Mouse (Mus musculus): ENCODE measurements around the gene Oaz1.

The Oaz1 gene

DNA sequence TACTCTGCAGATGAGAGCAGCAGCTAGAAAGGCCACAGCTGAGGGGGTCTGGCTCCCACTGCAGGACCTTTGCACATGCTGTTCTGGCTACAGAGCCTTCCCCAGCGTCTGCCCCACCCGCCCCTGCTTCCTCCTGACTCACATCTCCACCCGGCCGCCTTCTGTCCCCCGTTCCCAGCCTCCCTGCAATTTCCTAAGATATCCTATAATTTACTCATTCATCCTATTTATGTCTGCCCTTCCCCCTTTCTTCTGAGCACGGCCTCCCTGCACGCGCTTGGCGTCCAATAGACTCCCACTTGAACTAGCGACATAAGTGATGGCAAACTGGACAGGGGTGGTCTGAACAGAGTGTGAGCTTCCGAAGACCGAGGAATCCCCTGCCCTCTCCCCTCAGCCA lies 19.3 kb downstream of the Oaz1 start:
- peak; percentile 44 to 54 for DNase-seq (ENCODE audit: low spot score in 2 of 2)

DNA sequence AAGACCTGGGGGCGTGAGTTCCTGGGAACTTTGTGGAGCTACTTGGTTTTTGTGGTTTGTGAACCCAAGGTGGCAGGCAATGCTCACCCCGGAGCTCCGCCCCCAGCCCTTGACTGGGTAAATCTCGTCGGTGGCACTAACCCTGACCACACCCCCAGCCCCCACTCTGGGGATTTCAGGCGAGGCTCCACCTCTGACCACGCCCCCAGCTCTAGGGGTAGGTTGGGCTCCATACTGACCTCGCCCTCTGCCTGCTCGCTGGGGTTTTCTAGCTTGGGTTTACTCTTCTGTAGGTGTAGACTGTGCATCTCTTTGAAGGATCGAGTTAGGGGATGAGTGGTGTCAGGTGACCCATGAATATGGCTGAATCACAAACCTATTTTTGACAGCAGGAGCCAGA lies 22.1 kb downstream of the Oaz1 start:
- no peak for DNase-seq (ENCODE audit: low spot score in 2 of 2)

DNA sequence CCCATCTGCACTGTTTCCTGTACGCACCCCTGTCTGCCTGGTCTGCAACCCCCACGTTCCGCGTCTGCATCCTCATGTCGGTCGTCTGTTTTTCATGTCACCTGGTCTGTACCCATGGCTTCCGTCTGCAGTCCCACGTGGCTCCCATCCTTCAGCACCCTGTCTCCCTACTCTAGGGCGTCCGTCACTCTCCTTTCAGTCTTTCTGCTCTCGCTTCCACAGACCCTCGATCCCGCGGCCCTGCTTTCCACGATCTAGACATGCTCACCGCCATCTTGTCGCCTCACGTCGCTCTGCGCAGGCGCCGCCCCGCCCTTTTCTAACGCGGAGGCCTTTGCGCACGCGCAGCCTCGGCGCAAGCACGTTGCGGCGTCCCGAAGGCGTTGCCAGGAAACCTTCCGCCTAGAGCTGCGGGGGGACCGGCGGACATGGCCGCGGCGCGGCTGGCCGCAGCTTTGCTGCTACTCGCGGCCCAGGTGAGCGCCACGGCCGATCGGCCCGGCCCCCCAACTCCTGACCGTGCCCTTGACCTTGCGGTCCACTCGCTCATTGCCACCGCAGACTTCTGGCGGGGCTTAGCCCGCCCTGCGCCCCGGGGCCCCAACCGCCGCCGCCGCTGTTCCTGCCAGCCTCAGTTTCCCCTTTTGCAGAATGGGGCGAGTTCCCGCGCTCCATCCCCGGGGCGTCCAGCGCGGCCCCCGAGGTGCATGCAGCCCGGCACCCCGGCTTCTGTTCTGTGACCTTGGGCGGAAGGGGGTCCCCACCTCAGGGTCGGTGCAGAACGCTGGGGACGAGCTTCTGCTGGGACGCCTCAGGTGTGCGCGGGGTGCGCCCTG lies 28.7 kb downstream of the Oaz1 start, which contains the start of the genes Lsm7 and Sppl2b:
Gene Lsm7 (minus strand): TSS at position 297 of the 836 bp plus-strand sequence.
Gene Sppl2b (plus strand): TSS at position 363 of the 836 bp plus-strand sequence.
- DNase-seq (ENCODE audit: low spot score in 2 of 2) = peak; percentile 96 to 98

DNA sequence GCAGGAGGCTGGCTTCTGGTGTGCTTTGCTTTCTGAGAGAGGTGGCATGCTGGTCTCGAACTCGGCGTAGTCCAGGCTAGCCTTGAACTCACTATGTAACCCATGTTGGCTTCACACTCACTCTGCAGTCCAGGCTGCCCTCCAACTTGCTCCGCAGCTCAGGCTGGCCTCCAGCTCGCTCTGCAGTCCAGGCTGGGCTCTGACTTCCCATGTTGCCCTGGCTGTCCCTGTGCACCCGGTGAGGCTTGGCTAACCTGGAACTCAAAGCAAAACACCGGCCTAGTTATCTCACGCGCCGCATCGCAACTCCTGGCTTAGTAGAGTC lies 29.3 kb downstream of the Oaz1 start:
- no peak for DNase-seq (ENCODE audit: low spot score in 2 of 2)

DNA sequence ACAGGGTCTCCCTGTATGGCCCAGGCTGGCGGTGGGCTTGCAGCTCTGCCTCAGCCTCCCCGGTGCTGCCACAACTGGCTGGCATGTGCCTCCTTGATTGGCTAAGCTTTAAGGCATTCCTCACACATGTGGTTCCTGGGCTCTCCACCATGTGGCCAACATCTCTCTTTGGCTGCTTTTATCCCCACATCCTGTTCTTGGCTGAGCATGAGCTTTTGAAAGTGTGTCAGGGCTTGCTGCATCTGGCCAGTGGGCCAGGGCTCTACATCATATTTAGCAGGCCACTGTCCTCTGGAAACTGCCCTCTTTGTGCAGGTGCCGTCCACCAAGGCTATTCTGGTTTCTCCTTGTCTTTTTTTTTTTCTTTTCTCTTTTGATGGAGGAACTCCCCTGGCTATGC lies 29.8 kb downstream of the Oaz1 start:
- DNase-seq (ENCODE audit: low spot score in 2 of 2) = no peak

DNA sequence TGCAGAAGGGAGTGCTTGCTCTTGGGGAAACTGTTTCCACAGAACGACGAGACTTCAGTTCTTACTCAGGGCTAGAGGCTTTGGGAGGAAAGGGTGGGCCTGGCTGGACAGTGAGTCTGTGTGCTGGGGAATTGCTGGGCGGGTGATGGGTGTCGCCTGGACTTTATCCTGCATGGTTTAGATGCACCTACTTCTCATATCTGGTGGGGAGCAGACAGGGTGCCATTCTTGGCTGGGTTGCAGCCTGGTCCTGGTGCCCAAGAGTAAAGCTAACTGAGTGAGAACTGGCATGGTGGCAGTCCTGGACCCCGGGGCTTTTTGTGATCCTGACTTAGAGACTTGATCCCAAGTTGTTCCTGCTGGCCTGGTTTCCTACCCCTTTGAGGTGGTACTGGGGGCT lies 30.5 kb downstream of the Oaz1 start:
- no peak for DNase-seq (ENCODE audit: low spot score in 2 of 2)

DNA sequence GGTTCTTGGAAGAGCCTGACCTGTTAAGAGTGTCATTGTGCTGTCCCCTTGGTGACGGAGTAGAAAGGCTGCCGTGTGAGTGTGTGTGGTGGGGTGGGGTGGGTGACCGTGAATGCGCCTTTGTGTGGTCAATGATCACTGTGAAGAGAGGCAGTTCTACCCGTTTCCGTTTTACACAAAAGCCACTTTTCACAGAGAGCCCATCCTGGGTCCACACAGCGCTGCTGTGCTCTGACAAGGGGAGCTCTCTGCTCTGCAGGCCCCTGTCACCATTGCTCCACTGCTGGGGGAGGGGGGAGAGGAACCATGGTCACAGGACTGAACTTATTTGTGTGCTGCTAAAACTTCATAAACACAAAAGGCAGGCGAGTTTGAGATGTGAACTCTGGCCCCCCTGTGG lies 30.9 kb downstream of the Oaz1 start:
- DNase-seq (ENCODE audit: low spot score in 2 of 2) = no peak

DNA sequence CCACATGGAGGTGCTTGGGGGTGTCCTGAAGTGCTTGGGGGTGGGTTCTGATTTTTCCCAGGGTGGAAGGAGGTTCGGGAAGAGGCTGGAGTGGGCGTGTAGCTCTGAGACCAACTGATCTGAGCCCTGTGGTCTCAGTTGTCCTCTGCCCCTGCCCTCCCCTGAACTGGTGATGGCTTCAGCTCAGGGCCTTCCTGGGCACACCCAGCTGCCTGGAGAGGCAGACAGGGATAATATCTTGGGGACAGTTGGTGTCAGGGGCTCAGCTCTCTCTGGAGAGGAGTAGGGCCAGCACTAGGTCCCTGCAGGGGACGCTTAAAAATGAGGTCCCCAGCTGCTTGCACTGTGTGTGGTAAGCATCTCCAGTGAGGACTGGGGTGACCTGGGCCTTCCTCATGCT lies 31.4 kb downstream of the Oaz1 start:
- DNase-seq (ENCODE audit: low spot score in 2 of 2) = no peak

DNA sequence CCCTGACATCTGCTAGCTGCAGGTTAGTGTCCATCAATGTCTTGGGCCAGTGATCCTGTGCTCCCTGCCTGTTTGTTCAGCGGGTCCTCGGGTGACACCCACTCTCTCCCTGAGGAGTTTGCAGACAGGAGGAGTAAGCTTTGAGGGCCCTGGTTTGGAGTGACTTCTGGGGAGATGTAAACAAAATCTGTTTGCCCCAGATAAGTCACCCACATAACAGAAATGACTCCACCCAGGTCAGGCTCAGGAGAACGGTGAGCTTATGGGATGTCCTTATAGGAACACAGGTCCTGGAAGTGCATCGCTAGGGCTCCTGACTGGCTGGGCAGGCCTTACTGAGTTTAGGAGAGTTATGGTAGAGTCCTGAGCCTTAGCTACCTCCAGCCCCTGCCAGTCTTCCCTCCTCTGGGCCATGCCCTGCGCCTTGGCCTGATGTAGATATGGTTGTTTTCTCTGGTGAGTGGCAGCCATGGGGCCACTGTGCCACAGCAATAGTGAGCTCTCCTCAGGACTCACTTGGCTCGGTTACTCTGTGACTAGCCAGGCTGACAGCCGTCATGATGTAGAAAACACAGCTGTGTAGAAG lies 32.0 kb downstream of the Oaz1 start:
- no peak for DNase-seq (ENCODE audit: low spot score in 2 of 2)

DNA sequence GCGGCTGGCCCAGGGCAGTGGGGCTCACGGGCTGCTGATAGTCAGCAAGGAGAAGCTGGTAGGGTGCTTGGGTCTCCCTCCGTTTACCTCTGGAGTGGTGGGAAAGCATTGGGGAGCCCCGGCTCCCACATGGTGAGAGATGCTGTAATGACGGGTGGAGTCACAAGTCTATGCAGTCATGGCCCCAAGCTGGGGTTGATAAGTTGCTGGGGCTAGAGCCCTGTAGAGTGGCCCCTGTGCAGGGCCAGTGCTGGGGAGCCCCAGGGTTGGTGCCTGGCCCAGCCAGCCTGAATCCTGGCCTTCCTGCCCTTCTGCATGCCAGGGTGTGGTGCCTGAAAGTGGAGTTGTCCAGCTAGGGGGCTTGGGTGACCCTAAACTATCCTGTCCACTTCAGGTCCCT lies 35.8 kb downstream of the Oaz1 start:
- DNase-seq (ENCODE audit: low spot score in 2 of 2) = no peak

DNA sequence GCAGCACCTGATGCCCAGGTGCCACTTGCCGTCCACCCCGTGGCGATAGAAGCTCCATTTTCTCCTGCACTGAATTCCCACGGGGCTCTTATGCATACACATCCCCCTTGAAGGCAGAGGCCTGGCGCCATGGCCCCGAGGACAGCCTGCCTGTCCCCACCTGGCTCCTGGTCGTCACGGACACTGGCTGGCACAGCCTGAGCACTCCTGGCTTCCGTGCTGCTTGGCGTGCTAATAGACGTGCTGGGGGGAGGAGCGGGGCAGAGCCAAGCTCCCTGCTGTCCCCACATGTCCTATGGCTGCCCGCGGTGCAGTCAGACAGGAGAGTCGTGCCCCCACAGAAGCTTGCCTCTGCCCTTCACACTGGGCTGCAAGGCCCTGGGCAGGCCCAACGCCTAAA lies 38.0 kb downstream of the Oaz1 start:
- no peak for DNase-seq (ENCODE audit: low spot score in 2 of 2)

DNA sequence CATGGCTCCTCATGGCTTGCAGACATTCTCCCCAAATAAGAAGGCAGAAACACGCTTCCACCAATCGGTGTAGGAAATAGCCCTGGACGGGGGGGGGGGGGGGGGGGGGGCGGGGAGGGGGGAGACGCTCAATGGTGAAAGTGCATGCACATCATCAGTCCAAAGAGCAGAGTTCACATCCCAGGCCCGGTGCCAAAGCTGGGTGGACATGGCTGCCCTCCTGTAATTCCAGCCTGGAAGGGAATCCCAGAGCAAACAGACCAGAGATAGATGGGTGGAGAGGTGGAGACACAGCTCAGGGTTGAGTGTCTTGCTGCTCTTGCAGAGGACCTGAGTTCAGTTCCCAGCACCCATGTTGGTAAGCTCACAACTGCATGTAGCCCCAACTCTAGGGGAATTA lies 44.5 kb downstream of the Oaz1 start:
- DNase-seq (ENCODE audit: low spot score in 2 of 2) = no peak

DNA sequence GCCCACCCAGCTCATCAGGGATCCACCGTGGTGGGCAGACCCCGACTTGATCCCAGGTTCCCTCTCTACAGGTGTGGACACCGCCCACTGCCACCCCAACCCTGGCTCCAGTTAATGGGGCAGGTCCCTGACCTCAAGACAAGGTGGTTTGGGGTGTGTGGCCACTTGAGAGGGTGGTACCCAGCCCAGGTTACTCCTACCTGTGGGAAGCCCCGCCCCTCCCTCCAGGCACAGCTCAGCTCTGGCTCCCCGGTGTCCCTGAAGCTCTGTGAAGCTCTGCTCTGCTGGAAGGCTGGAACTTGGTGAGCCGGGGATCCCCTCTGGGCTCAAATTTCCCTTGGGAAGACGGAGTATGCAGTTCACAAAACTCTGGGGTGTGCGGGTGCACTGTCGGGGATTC lies 45.1 kb downstream of the Oaz1 start, which contains the start of gene Tmprss9:
Gene Tmprss9 (plus strand): TSS at position 268 of the 400 bp plus-strand sequence.
- no peak for DNase-seq (ENCODE audit: low spot score in 2 of 2)

DNA sequence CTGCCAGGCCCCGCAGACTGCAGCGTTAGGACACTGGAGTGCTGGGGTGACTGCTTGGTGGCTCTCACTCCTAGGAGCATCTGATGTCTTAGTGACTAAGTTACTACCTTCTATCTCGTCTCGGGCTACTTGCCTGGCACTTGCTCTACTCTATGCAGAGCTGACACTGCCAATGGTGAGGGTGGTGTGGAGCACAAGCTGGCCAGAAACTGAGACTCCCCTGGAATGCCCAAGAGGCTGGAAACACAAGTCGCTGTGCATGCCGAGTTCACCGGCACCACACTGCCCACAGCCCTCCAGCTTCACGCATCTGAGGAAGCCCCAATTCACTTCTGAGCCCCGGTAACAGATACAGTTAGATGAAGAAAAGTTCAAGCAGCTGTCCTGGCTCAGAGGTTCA lies 47.6 kb downstream of the Oaz1 start:
- no peak for DNase-seq (ENCODE audit: low spot score in 2 of 2)

DNA sequence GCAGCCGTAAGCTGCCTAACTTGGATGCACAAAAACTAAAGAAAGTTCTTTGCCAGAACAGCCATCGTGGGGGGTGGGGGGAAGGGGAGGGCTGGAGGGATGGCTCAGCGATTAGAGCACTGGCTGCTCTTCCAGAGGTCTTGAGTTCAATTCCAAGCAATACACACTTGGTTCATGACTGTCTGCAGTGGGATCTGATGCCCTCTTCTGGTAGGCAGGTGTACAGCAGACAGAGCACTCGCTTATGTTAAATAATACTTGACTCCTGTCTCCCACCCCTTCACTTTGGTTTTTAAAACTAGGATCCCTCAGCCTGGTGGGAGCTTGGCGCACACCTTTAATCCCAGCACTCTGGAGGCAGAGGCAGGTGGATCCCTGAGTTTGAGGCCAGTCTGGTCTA lies 49.6 kb downstream of the Oaz1 start:
- peak; percentile 47 to 67 for DNase-seq (ENCODE audit: low spot score in 2 of 2)

DNA sequence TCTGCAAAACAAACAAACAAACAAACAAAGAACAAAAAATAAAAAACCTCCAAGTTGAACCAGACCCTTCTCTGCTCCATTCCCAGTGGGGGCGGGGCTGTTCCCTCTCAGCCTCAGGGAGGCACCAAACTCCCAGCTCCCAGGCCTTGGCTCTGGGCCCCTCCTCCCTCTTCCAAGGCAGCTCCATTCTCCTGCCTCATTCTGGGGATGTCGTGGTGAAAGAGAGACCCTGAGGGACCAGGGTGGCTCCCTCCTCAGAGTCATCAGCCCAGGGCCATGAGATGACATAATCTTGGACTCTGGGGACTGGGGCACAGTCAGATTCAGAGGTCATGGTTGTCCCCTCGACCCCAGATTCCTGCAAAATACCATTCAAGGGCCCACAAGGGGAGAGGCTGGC lies 50.1 kb downstream of the Oaz1 start:
- no peak for DNase-seq (ENCODE audit: low spot score in 2 of 2)

Data from frontal cortex, postnatal 36 days (tissue).